Mouse (Mus musculus) hindbrain, postnatal 0 days (tissue): Measurements from ENCODE around the gene Cbx6. TPM values are rescaled to one million over a fixed set of nuclear protein-coding genes. Genes with fewer than 3 reads are reported as not detected.

Experiments used
- ATAC-seq: fragments of 200-750 bp; cut with Nextera tagmentation; 2 replicates; pipeline ENCODE4 v1.8.0; 2017; ENCODE audit warnings: mild to moderate bottlenecking, moderate TSS enrichment, moderate library complexity
- DNase-seq: peaks from one replicate; pipeline ENCODE4 v3.0.0-alpha.2; 2015; ENCODE audit warnings: low spot score
- H3K27ac ChIP-seq: fragments of 300-500 bp; sonication (generic); 2 replicates; pipeline ENCODE4 v1.5.1; 2014; ENCODE audit warnings: mild to moderate bottlenecking
- H3K27me3 ChIP-seq: fragments of 300-500 bp; sonication (generic); 2 replicates; pipeline ENCODE4 v1.6.1; 2014; ENCODE audit warnings: low read length, mixed read lengths; ENCODE audit not compliant: insufficient read depth
- H3K36me3 ChIP-seq: fragments of 300-500 bp; sonication (generic); 2 replicates; pipeline ENCODE4 v1.6.1; 2014; ENCODE audit warnings: low read length, mixed read lengths; ENCODE audit not compliant: insufficient read depth
- H3K4me1 ChIP-seq: fragments of 300-500 bp; sonication (generic); 2 replicates; pipeline ENCODE4 v1.6.1; 2014; ENCODE audit warnings: antibody characterized with exemption, low read length, mixed read lengths; ENCODE audit not compliant: insufficient read depth
- H3K4me2 ChIP-seq: fragments of 300-500 bp; sonication (generic); 2 replicates; pipeline ENCODE4 v1.6.1; 2014; ENCODE audit warnings: low read depth, mild to moderate bottlenecking, low read length, moderate library complexity, mixed read lengths
- H3K4me3 ChIP-seq: fragments of 300-500 bp; sonication (generic); 2 replicates; pipeline ENCODE4 v1.5.1; 2014; ENCODE audit warnings: low read length
- H3K9ac ChIP-seq: fragments of 300-500 bp; sonication (generic); replicated peaks from 2 replicates; pipeline ENCODE4 v1.6.1; 2014; ENCODE audit warnings: mild to moderate bottlenecking, low read length, moderate library complexity, mixed read lengths
- H3K9me3 ChIP-seq: fragments of 300-500 bp; sonication (generic); 2 replicates; pipeline ENCODE4 v1.6.1; 2016; ENCODE audit warnings: low read length, mixed read lengths
- CTCF ChIP-seq: IDR thresholded peaks from 2 replicates; pipeline ENCODE4 v1.5.1; 2016; ENCODE audit warnings: antibody characterized with exemption, control low read depth, low read depth
- WGBS: fragments of 180-500 bp; shearing (Covaris S2); extraction: QIAGEN DNeasy Blood & Tissue Kit; methylation state at CpG from one replicate; pipeline ENCODE4 v1.1.7; 2014; 5-methylcytosine and 5-hydroxymethylcytosine counted together
- polyA plus RNA-seq: library from polyadenylated mRNA; unstranded; fragments of >200 nt; fragmentation: Nextera tagmentation; extraction: Ambion mirVana; gene quantifications from 2 replicates; pipeline ENCODE4 v1.2.1, GENCODE M21; 2015
- total RNA-seq: library from RNA; depleted of rRNA; stranded (reverse); fragments of >200 nt; gene quantifications from 2 replicates; pipeline ENCODE4 v1.2.3, GENCODE M21; 2014

Cbx6 gene
- total and polyA plus RNA-seq, 2 experiments from 2014 or later, result 56.6 to 107 TPM

GRCm38 (mm10) chr15:79791502-79791901 lies 43.0 kb downstream of the Cbx6 start:
- ATAC-seq (no peak), DNase-seq (peak; percentile 64)
- peak; percentile 21; the same call in 1 of the 2 replicates for TF ChIP-seq CTCF
- Histone ChIP-seq H3K4me2 (no peak overlapping the region), H3K9ac (no peak overlapping the region), H3K4me1 (0 out of 2 replicates have a peak, but pooled peaks cover 2% of the 10 kb centered on the region), H3K4me3 (no peak overlapping the region), H3K27me3 (no peaks in the 10 kb centered on the region), H3K36me3 (no peaks in the 10 kb centered on the region), H3K27ac (no peak overlapping the region), H3K9me3 (no peaks in the 10 kb centered on the region)
- 5% methylated on average over 12 of the region's 12 CpGs for WGBS

GRCm38 (mm10) chr15:79790905-79791304 lies 43.6 kb downstream of the Cbx6 start:
- Histone ChIP-seq H3K9ac (no peak overlapping the region), H3K4me3 (no peak overlapping the region), H3K4me2 (no peak overlapping the region), H3K9me3 (no peaks in the 10 kb centered on the region), H3K36me3 (no peaks in the 10 kb centered on the region), H3K27me3 (no peaks in the 10 kb centered on the region), H3K27ac (no peak overlapping the region), H3K4me1 (0 out of 2 replicates have a peak, but pooled peaks cover 2% of the 10 kb centered on the region)
- 84% methylated on average over 6 of the region's 6 CpGs for whole genome bisulfite sequencing
- no peak for TF ChIP-seq CTCF
- ATAC-seq (no peak), DNase-seq (no peak)

- no peaks in the 10 kb centered on the region for H3K27me3 ChIP-seq
- H3K27ac ChIP-seq, result no peak overlapping the region
- H3K9me3 ChIP-seq, result no peaks in the 10 kb centered on the region
- H3K4me1 ChIP-seq, result 0 out of 2 replicates have a peak, but pooled peaks cover 2% of the 10 kb centered on the region
- WGBS, result 62% methylated on average over 8 of the region's 8 CpGs
- no peak overlapping the region for H3K9ac ChIP-seq
- DNase-seq (no peak), ATAC-seq (no peak)
- H3K4me2 ChIP-seq, result no peak overlapping the region
- H3K4me3 ChIP-seq, result no peak overlapping the region
- no peak for TF ChIP-seq CTCF
- no peaks in the 10 kb centered on the region for H3K36me3 ChIP-seq
These were observed 44.4 kb downstream of the Cbx6 start for GRCm38 (mm10) chr15:79790111-79790510.

GRCm38 (mm10) chr15:79787815-79788214 lies 46.7 kb downstream of the Cbx6 start:
- TF ChIP-seq CTCF, result no peak
- Histone ChIP-seq H3K27me3 (no peaks in the 10 kb centered on the region), H3K4me2 (no peak overlapping the region), H3K4me3 (no peak overlapping the region), H3K27ac (peak overlapping the region; percentile 49; the same call in 1 of the 2 replicates), H3K36me3 (no peaks in the 10 kb centered on the region), H3K9me3 (no peaks in the 10 kb centered on the region), H3K9ac (no peak overlapping the region), H3K4me1 (0 out of 2 replicates have a peak, but pooled peaks cover 2% of the 10 kb centered on the region)
- DNase-seq (no peak), ATAC-seq (peak; percentile 52)
- 30% methylated on average over 8 of the region's 8 CpGs for WGBS

GRCm38 (mm10) chr15:79785056-79785455 lies 49.4 kb downstream of the Cbx6 start:
- DNase-seq (no peak), ATAC-seq (no peak)
- 0 out of 2 replicates have a peak overlapping the region, but pooled peaks have one; percentile 5 for H3K27ac ChIP-seq
- no peaks in the 10 kb centered on the region for H3K36me3 ChIP-seq
- 43% methylated on average over 1 of the region's 1 CpGs for WGBS
- H3K9me3 ChIP-seq, result no peaks in the 10 kb centered on the region
- H3K27me3 ChIP-seq, result no peaks in the 10 kb centered on the region
- TF ChIP-seq CTCF, result no peak
- H3K4me1 ChIP-seq, result 0 out of 2 replicates have a peak, but pooled peaks cover 2% of the 10 kb centered on the region
- no peak overlapping the region for H3K4me2 ChIP-seq
- H3K4me3 ChIP-seq, result no peak overlapping the region
- H3K9ac ChIP-seq, result no peak overlapping the region

- Histone ChIP-seq H3K9ac (no peak within 1 kb of the TSS), H3K27ac (no peak within 1 kb of the TSS), H3K36me3 (no peaks in the 10 kb centered on the region), H3K27me3 (no peaks in the 10 kb centered on the region), H3K4me2 (no peak within 1 kb of the TSS), H3K9me3 (no peaks in the 10 kb centered on the region), H3K4me1 (peaks cover 9% of the 10 kb centered on the region), H3K4me3 (no peak within 1 kb of the TSS)
- TF ChIP-seq CTCF, result no peak
- ATAC-seq (no peak), DNase-seq (no peak)
These were observed 56.7 kb downstream of the Cbx6 start, which contains the start of gene Dnal4 for GRCm38 (mm10) chr15:79777749-79778148. TSS of gene Dnal4 (minus strand) at chr15:79777849.

GRCm38 (mm10) chr15:79775662-79776061 lies 58.8 kb downstream of the Cbx6 start:
- DNase-seq (no peak), ATAC-seq (no peak)
- no peak for TF ChIP-seq CTCF
- 71% methylated on average over 7 of the region's 7 CpGs for WGBS
- Histone ChIP-seq H3K4me2 (no peak overlapping the region), H3K4me1 (peaks cover 9% of the 10 kb centered on the region), H3K9ac (no peak overlapping the region), H3K9me3 (no peaks in the 10 kb centered on the region), H3K4me3 (no peak overlapping the region), H3K36me3 (no peaks in the 10 kb centered on the region), H3K27ac (no peak overlapping the region), H3K27me3 (no peaks in the 10 kb centered on the region)
